Mouse (Mus musculus) embryonic facial prominence, embryonic 13.5 days (tissue): ENCODE measurements around the gene Aunip. TPM values are rescaled to one million over a fixed set of nuclear protein-coding genes. Genes with fewer than 3 reads are reported as not detected.
"Not testable (repeated sequence)": the region's sequence is repeated elsewhere in the genome, so short reads cannot be mapped to it uniquely, and the experiment has no call there.

Source experiments
- ATAC-seq: fragments of 200-750 bp; cut with Nextera tagmentation; 2 replicates; pipeline ENCODE4 v1.8.0; 2017; ENCODE audit warnings: low read depth; ENCODE audit not compliant: insufficient number of reproducible peaks, insufficient read depth, low FRiP score, low TSS enrichment
- H3K27ac ChIP-seq: fragments of 300-500 bp; sonication (generic); 2 replicates; pipeline ENCODE4 v1.5.1; 2015; ENCODE audit warnings: moderate library complexity, mild to moderate bottlenecking, inconsistent platforms
- H3K27me3 ChIP-seq: fragments of 300-500 bp; sonication (generic); 2 replicates; pipeline ENCODE4 v1.6.1; 2015; ENCODE audit warnings: mild to moderate bottlenecking, inconsistent platforms
- H3K36me3 ChIP-seq: fragments of 300-500 bp; sonication (generic); 2 replicates; pipeline ENCODE4 v1.6.1; 2015; ENCODE audit warnings: mild to moderate bottlenecking, inconsistent platforms
- H3K4me1 ChIP-seq: fragments of 300-500 bp; sonication (generic); 2 replicates; pipeline ENCODE4 v1.6.1; 2015; ENCODE audit warnings: inconsistent platforms
- H3K4me2 ChIP-seq: fragments of 300-500 bp; sonication (generic); 2 replicates; pipeline ENCODE4 v1.6.1; 2015; ENCODE audit warnings: moderate library complexity, mild to moderate bottlenecking, inconsistent platforms
- H3K4me3 ChIP-seq: fragments of 300-500 bp; sonication (generic); 2 replicates; pipeline ENCODE4 v1.5.1; 2015; ENCODE audit warnings: mild to moderate bottlenecking, inconsistent platforms
- H3K9ac ChIP-seq: fragments of 300-500 bp; sonication (generic); 2 replicates; pipeline ENCODE4 v1.6.1; 2015; ENCODE audit warnings: mild to moderate bottlenecking, inconsistent platforms
- H3K9me3 ChIP-seq: fragments of 300-500 bp; sonication (generic); 2 replicates; pipeline ENCODE4 v1.6.1; 2016; ENCODE audit warnings: inconsistent platforms
- WGBS: fragments of 180-500 bp; shearing (Covaris S2); methylation state at CpG from one replicate; pipeline ENCODE4 v1.1.7; 2015; ENCODE audit warnings: mixed read lengths; 5-methylcytosine and 5-hydroxymethylcytosine counted together
- polyA plus RNA-seq: library from polyadenylated mRNA; unstranded; fragments of >200 nt; fragmentation: Nextera tagmentation; extraction: Ambion mirVana; gene quantifications from 2 replicates; pipeline ENCODE4 v1.2.1, GENCODE M21; 2015

Aunip gene
- polyA plus RNA-seq, 1 experiment from 2014 or later: 11.7 TPM

GRCm38 (mm10) chr4:134498983-134499382 lies 11.8 kb upstream of the Aunip start:
- not testable (repeated sequence) for ATAC-seq, H3K27ac ChIP-seq, H3K27me3 ChIP-seq, H3K9ac ChIP-seq, H3K9me3 ChIP-seq, H3K4me2 ChIP-seq, H3K36me3 ChIP-seq, H3K4me3 ChIP-seq
- peaks cover 31% of the 10 kb centered on the region for H3K4me1 ChIP-seq
- 87% methylated on average over 6 of the region's 6 CpGs for WGBS

- Histone ChIP-seq H3K9me3 (no peaks in the 10 kb centered on the region), H3K9ac (no peak overlapping the region), H3K27me3 (no peaks in the 10 kb centered on the region), H3K4me2 (no peak overlapping the region), H3K27ac (no peak overlapping the region), H3K36me3 (no peaks in the 10 kb centered on the region), H3K4me3 (no peak overlapping the region), H3K4me1 (peaks cover 20% of the 10 kb centered on the region)
- 94% methylated on average over 6 of the region's 6 CpGs for WGBS
- no peak for ATAC-seq
Measured at GRCm38 (mm10) chr4:134501095-134501494, 9.7 kb upstream of the Aunip start.

- Histone ChIP-seq H3K27me3 (no peaks in the 10 kb centered on the region), H3K36me3 (peaks cover 6% of the 10 kb centered on the region; the same call in 1 of the 2 replicates), H3K4me2 (no peak overlapping the region), H3K9me3 (no peaks in the 10 kb centered on the region), H3K9ac (no peak overlapping the region), H3K4me3 (no peak overlapping the region), H3K27ac (no peak overlapping the region), H3K4me1 (no peaks in the 10 kb centered on the region)
- ATAC-seq: no peak
- WGBS: 79% methylated on average over 4 of the region's 4 CpGs
Measured at GRCm38 (mm10) chr4:134503686-134504357, 7.0 kb upstream of the Aunip start.

GRCm38 (mm10) chr4:134505303-134505789 lies 5.5 kb upstream of the Aunip start:
- Histone ChIP-seq H3K4me3 (no peak overlapping the region), H3K4me2 (no peak overlapping the region), H3K4me1 (no peaks in the 10 kb centered on the region), H3K27me3 (no peaks in the 10 kb centered on the region), H3K9me3 (no peaks in the 10 kb centered on the region), H3K9ac (no peak overlapping the region), H3K27ac (no peak overlapping the region), H3K36me3 (peaks cover 6% of the 10 kb centered on the region; the same call in 1 of the 2 replicates)
- WGBS: 83% methylated on average over 4 of the region's 4 CpGs
- ATAC-seq: no peak

GRCm38 (mm10) chr4:134505966-134506594 lies 4.7 kb upstream of the Aunip start:
- H3K4me1 ChIP-seq: peaks cover under 1% of the 10 kb centered on the region
- 76% methylated on average over 3 of the region's 4 CpGs for WGBS
- H3K9me3 ChIP-seq: no peaks in the 10 kb centered on the region
- no peak for ATAC-seq
- H3K4me3 ChIP-seq: no peak overlapping the region
- no peak overlapping the region for H3K4me2 ChIP-seq
- H3K36me3 ChIP-seq: peaks cover 6% of the 10 kb centered on the region; the same call in 1 of the 2 replicates
- no peaks in the 10 kb centered on the region for H3K27me3 ChIP-seq
- H3K27ac ChIP-seq: no peak overlapping the region
- H3K9ac ChIP-seq: no peak overlapping the region

- no peak overlapping the region for H3K9ac ChIP-seq
- H3K36me3 ChIP-seq: peaks cover 6% of the 10 kb centered on the region; the same call in 1 of the 2 replicates
- H3K4me1 ChIP-seq: peaks cover 6% of the 10 kb centered on the region
- H3K9me3 ChIP-seq: no peaks in the 10 kb centered on the region
- H3K27me3 ChIP-seq: no peaks in the 10 kb centered on the region
- H3K27ac ChIP-seq: no peak overlapping the region
- WGBS: 88% methylated on average over 19 of the region's 19 CpGs
- H3K4me3 ChIP-seq: no peak overlapping the region
- no peak for ATAC-seq
- no peak overlapping the region for H3K4me2 ChIP-seq
Measured at GRCm38 (mm10) chr4:134506713-134507112, 4.1 kb upstream of the Aunip start.

- H3K9me3 ChIP-seq: no peaks in the 10 kb centered on the region
- H3K9ac ChIP-seq: no peak overlapping the region
- peaks cover 17% of the 10 kb centered on the region for H3K4me1 ChIP-seq
- peaks cover 6% of the 10 kb centered on the region; the same call in 1 of the 2 replicates for H3K36me3 ChIP-seq
- no peak overlapping the region for H3K27ac ChIP-seq
- WGBS: 69% methylated on average over 4 of the region's 4 CpGs
- no peaks in the 10 kb centered on the region for H3K27me3 ChIP-seq
- H3K4me2 ChIP-seq: peak overlapping the region; percentile 94
- H3K4me3 ChIP-seq: peak overlapping the region; percentile 65; the same call in 1 of the 2 replicates
- no peak for ATAC-seq
Measured at GRCm38 (mm10) chr4:134510396-134510795, 403 bp upstream of the Aunip start.

- Histone ChIP-seq H3K4me3 (peak overlapping the region; percentile 65), H3K9ac (peak overlapping the region; percentile 72; the same call in 1 of the 2 replicates), H3K9me3 (no peaks in the 10 kb centered on the region), H3K4me2 (peak overlapping the region; percentile 94), H3K4me1 (peaks cover 17% of the 10 kb centered on the region), H3K27me3 (no peaks in the 10 kb centered on the region), H3K27ac (no peak overlapping the region), H3K36me3 (peaks cover 6% of the 10 kb centered on the region; the same call in 1 of the 2 replicates)
- ATAC-seq: no peak
- WGBS: 70% methylated on average over 6 of the region's 6 CpGs
Measured at GRCm38 (mm10) chr4:134511730-134512129, 931 bp downstream of the Aunip start.

- no peak overlapping the region for H3K27ac ChIP-seq
- H3K9ac ChIP-seq: peak overlapping the region; percentile 37; the same call in 1 of the 2 replicates
- no peak for ATAC-seq
Measured at GRCm38 (mm10) chr4:134512798-134513197, 2.0 kb downstream of the Aunip start.

GRCm38 (mm10) chr4:134514309-134514930 lies 3.6 kb downstream of the Aunip start:
- no peak for ATAC-seq
- Histone ChIP-seq H3K36me3 (no peaks in the 10 kb centered on the region), H3K4me1 (peaks cover 17% of the 10 kb centered on the region), H3K27me3 (no peaks in the 10 kb centered on the region), H3K4me3 (no peak overlapping the region), H3K27ac (no peak overlapping the region), H3K9ac (0 out of 2 replicates have a peak overlapping the region, but pooled peaks have one; percentile 11), H3K9me3 (no peaks in the 10 kb centered on the region), H3K4me2 (no peak overlapping the region)
- 89% methylated on average over 11 of the region's 11 CpGs for WGBS

More at GRCm38 (mm10) chr4:134512798-134513197, 2.0 kb downstream of the Aunip start:
- peaks cover 17% of the 10 kb centered on the region for H3K4me1 ChIP-seq
- no peaks in the 10 kb centered on the region for H3K9me3 ChIP-seq
- 31% methylated on average over 15 of the region's 15 CpGs for WGBS
- no peaks in the 10 kb centered on the region for H3K36me3 ChIP-seq
- no peaks in the 10 kb centered on the region for H3K27me3 ChIP-seq
- H3K4me2 ChIP-seq: peak overlapping the region; percentile 54
- peak overlapping the region; percentile 23 for H3K4me3 ChIP-seq

- Histone ChIP-seq H3K9ac (no peak overlapping the region), H3K4me3 (no peak overlapping the region), H3K9me3 (no peaks in the 10 kb centered on the region), H3K4me2 (no peak overlapping the region), H3K27me3 (no peaks in the 10 kb centered on the region), H3K27ac (no peak overlapping the region), H3K4me1 (peaks cover 17% of the 10 kb centered on the region), H3K36me3 (no peaks in the 10 kb centered on the region)
- WGBS: 67% methylated on average over 7 of the region's 7 CpGs
- no peak for ATAC-seq
Measured at GRCm38 (mm10) chr4:134515614-134516013, 4.8 kb downstream of the Aunip start.
